Mouse (Mus musculus): ENCODE measurements at regions not wholly inside any gene's neighbourhood (a gene's known extent, or its start where the extent isn't known, plus 50 kb on each side); places are given as distances from the start of the nearest gene placed in this dataset.

GRCm38 (mm10) chr10:104456352-104456725, 262.5 kb downstream of the Gm4340 start:
- TF ChIP-seq POLR2A (IDR thresholded peaks at IDR 0.05; ENCODE audit: extremely low read depth, insufficient read depth, low read length) (no peak), CTCF (IDR thresholded peaks at IDR 0.05; ENCODE audit: extremely low read depth, insufficient read depth, low read length) (no peak)
- Histone ChIP-seq H3K4me1 (ENCODE audit: control insufficient read depth, insufficient read depth, low read length) (no peaks in the 10 kb centered on the region; the same call in 1 of the 2 replicates), H3K27ac (ENCODE audit: insufficient read depth, low read length) (no peak overlapping the region), H3K4me3 (ENCODE audit: insufficient read depth, low read length) (0 out of 2 replicates have a peak overlapping the region, but pooled peaks have one; percentile 6)

GRCm38 (mm10) chr10:104486226-104486944, 292.5 kb downstream of the Gm4340 start:
- Histone ChIP-seq H3K27ac (ENCODE audit: insufficient read depth, low read length) (no peak overlapping the region), H3K4me3 (ENCODE audit: insufficient read depth, low read length) (no peak overlapping the region), H3K4me1 (ENCODE audit: control insufficient read depth, insufficient read depth, low read length) (no peaks in the 10 kb centered on the region)
- TF ChIP-seq CTCF (IDR thresholded peaks at IDR 0.05; ENCODE audit: extremely low read depth, insufficient read depth, low read length) (no peak), POLR2A (IDR thresholded peaks at IDR 0.05; ENCODE audit: extremely low read depth, insufficient read depth, low read length) (no peak)

GRCm38 (mm10) chr10:104489301-104489700, 295.5 kb downstream of the Gm4340 start:
- Histone ChIP-seq H3K27ac (ENCODE audit: insufficient read depth, low read length) (no peak overlapping the region), H3K4me1 (ENCODE audit: control insufficient read depth, insufficient read depth, low read length) (no peaks in the 10 kb centered on the region), H3K4me3 (ENCODE audit: insufficient read depth, low read length) (no peak overlapping the region)
- TF ChIP-seq CTCF (IDR thresholded peaks at IDR 0.05; ENCODE audit: extremely low read depth, insufficient read depth, low read length): no peak
- TF ChIP-seq POLR2A (IDR thresholded peaks at IDR 0.05; ENCODE audit: extremely low read depth, insufficient read depth, low read length): no peak

- no peaks in the 10 kb centered on the region for H3K4me1 ChIP-seq (ENCODE audit: control insufficient read depth, insufficient read depth, low read length)
- H3K27ac ChIP-seq (ENCODE audit: insufficient read depth, low read length): no peak overlapping the region
- H3K4me3 ChIP-seq (ENCODE audit: insufficient read depth, low read length): no peak overlapping the region
- TF ChIP-seq POLR2A (IDR thresholded peaks at IDR 0.05; ENCODE audit: extremely low read depth, insufficient read depth, low read length) (no peak), CTCF (IDR thresholded peaks at IDR 0.05; ENCODE audit: extremely low read depth, insufficient read depth, low read length) (no peak)
Measured at GRCm38 (mm10) chr10:104490943-104491631, 297.2 kb downstream of the Gm4340 start.
